Comparison of ENCODE assay signal across 9 mouse cellular contexts in genomic region chr8:85037366-85037680, GRCm38 (mm10). TPM values are rescaled to one million over a fixed set of nuclear protein-coding genes. Genes with fewer than 3 reads are reported as not detected.
DNase-seq lines count a peak whose midpoint lies in the region; ATAC-seq and TF ChIP-seq lines count a peak whose summit lies in the region.
"Had no signal": no experiment of that assay in that cellular context is flagged by ENCODE, and none has a peak within 500 bp of the region (broad histone marks: within the 10 kb centered on the region; RNA-seq: fewer than 3 reads in every experiment).

No protein-coding gene starts in this region.

- H3K27ac ChIP-seq in heart, embryonic 13.5 days (replicated peaks) = peak overlapping the region; percentile 99
- peak overlapping the region; percentile 99 for H3K27ac ChIP-seq in forebrain, embryonic 13.5 days
- peak overlapping the region; percentile 95 for H3K27ac ChIP-seq in liver, postnatal 0 days (ENCODE audit: low read depth)

- TF ChIP-seq CTCF in G1E (IDR thresholded peaks at IDR 0.05; ENCODE audit: low read depth, low read length) = no peak
- no peak for TF ChIP-seq CTCF in liver, postnatal 0 days (IDR thresholded peaks at IDR 0.05; ENCODE audit: low read depth)

- 2% methylated on average over 14 of the region's 14 CpGs for WGBS in heart, embryonic 13.5 days
- 2% methylated on average over 14 of the region's 14 CpGs for WGBS in forebrain, embryonic 13.5 days
- under 1% methylated on average over 14 of the region's 14 CpGs for WGBS in liver, postnatal 0 days (ENCODE audit: insufficient replicate concordance)

- H3K9me3 ChIP-seq in heart, embryonic 13.5 days = no peaks in the 10 kb centered on the region
- H3K9me3 ChIP-seq in G1E (replicated peaks) = no peaks in the 10 kb centered on the region
- no peaks in the 10 kb centered on the region for H3K9me3 ChIP-seq in forebrain, embryonic 13.5 days (replicated peaks)
- no peaks in the 10 kb centered on the region for H3K9me3 ChIP-seq in liver, postnatal 0 days (ENCODE audit: low read length)

- peak overlapping the region; percentile 93 for H3K9ac ChIP-seq in heart, embryonic 13.5 days
- peak overlapping the region; percentile 94 for H3K9ac ChIP-seq in forebrain, embryonic 13.5 days
- H3K9ac ChIP-seq in liver, postnatal 0 days (replicated peaks) = peak overlapping the region; percentile 78

- peak; percentile 38 for ATAC-seq in heart, embryonic 13.5 days (ENCODE audit: extremely low read depth, insufficient number of reproducible peaks, low FRiP score, low TSS enrichment)
- 0 out of 2 replicates have a peak, but pooled peaks have one; percentile 7 for ATAC-seq in G1E (ENCODE audit: extremely low read depth, insufficient number of reproducible peaks, low FRiP score, poor library complexity, severe bottlenecking)
- ATAC-seq in forebrain, embryonic 13.5 days = peak; percentile 63
- peak; percentile 22 for ATAC-seq in liver, postnatal 0 days
- ATAC-seq in inflammation-experienced regulatory T-cells, adult 6 months = no peak

- peak overlapping the region; percentile 91 for H3K4me2 ChIP-seq in heart, embryonic 13.5 days
- H3K4me2 ChIP-seq in forebrain, embryonic 13.5 days = peak overlapping the region; percentile 98
- peak overlapping the region; percentile 92 for H3K4me2 ChIP-seq in liver, postnatal 0 days (ENCODE audit: low read depth, low read length)

- H3K27me3 ChIP-seq in heart, embryonic 13.5 days (replicated peaks) = no peaks in the 10 kb centered on the region
- H3K27me3 ChIP-seq in G1E (ENCODE audit: insufficient read depth, low read length) = no peaks in the 10 kb centered on the region
- no peaks in the 10 kb centered on the region for H3K27me3 ChIP-seq in forebrain, embryonic 13.5 days
- no peaks in the 10 kb centered on the region for H3K27me3 ChIP-seq in liver, postnatal 0 days (ENCODE audit: insufficient read depth, low read length)
- H3K27me3 ChIP-seq: Patski had no signal

- no peak for TF ChIP-seq EP300 in liver, postnatal 0 days (IDR thresholded peaks at IDR 0.05; ENCODE audit: low read depth)

- H3K36me3 ChIP-seq in heart, embryonic 13.5 days = peaks cover 44% of the 10 kb centered on the region
- H3K36me3 ChIP-seq in G1E (replicated peaks) = peaks cover 62% of the 10 kb centered on the region
- H3K36me3 ChIP-seq in forebrain, embryonic 13.5 days (ENCODE audit: poor library complexity, severe bottlenecking) = peaks cover 36% of the 10 kb centered on the region
- peaks cover 25% of the 10 kb centered on the region for H3K36me3 ChIP-seq in liver, postnatal 0 days (replicated peaks; ENCODE audit: insufficient read depth, low read length)

- peak overlapping the region; percentile 71 for H3K4me3 ChIP-seq in heart, embryonic 13.5 days
- peak overlapping the region; percentile 90 for H3K4me3 ChIP-seq in G1E (ENCODE audit: low read depth, low read length)
- H3K4me3 ChIP-seq in forebrain, embryonic 13.5 days = peak overlapping the region; percentile 86
- peak overlapping the region; percentile 72 for H3K4me3 ChIP-seq in liver, postnatal 0 days (ENCODE audit: low read depth, low read length)

- no peak for DNase-seq in heart, adult 11 months
- DNase-seq in G1E (ENCODE audit: low spot score) = peak; percentile 59
- DNase-seq in liver, postnatal 0 days = peak; percentile 41
- no peak for DNase-seq in gastrocnemius, postnatal 10 days
- no peak for DNase-seq in layer of hippocampus, postnatal 36 days

- H3K4me1 ChIP-seq in heart, embryonic 13.5 days = peaks cover 46% of the 10 kb centered on the region
- H3K4me1 ChIP-seq in G1E (ENCODE audit: insufficient read depth, low read depth, low read length) = peaks cover 59% of the 10 kb centered on the region
- peaks cover 35% of the 10 kb centered on the region for H3K4me1 ChIP-seq in forebrain, embryonic 13.5 days
- H3K4me1 ChIP-seq in liver, postnatal 0 days (ENCODE audit: insufficient read depth) = peaks cover 38% of the 10 kb centered on the region

RNA-seq across cellular contexts. Expression of gene Tnpo2, which starts 0.6 kb away (rescaled TPM):
- polyA plus RNA-seq in heart, embryonic 13.5 days (2015; fragmentation: Nextera tagmentation; extraction: Ambion mirVana) = 23.2 and 25.3 TPM in 2 replicates
- 83.8 and 92.5 TPM in 2 replicates for total RNA-seq in G1E (2014; fragmentation: Nextera tagmentation)
- 38.9 and 52.8 TPM in 2 replicates for total RNA-seq in G1E (2017)
- 20.0 and 26.5 TPM in 2 replicates for polyA plus RNA-seq in G1E (2012)
- 46.4 and 49.4 TPM in 2 replicates for polyA plus RNA-seq in forebrain, embryonic 13.5 days (2015; fragmentation: Nextera tagmentation; extraction: Ambion mirVana)
- 7.6 and 8.2 TPM in 2 replicates for polyA plus RNA-seq in liver, postnatal 0 days (2015; fragmentation: Nextera tagmentation; extraction: Ambion mirVana)
- 10 to 100 TPM; 13.8 to 18.7 (median 16.5) TPM for polyA plus RNA-seq in inflammation-experienced regulatory T-cells, adult 6 months (2017; shearing (Covaris generic))
- 10 to 100 TPM; 27.7 to 35.6 TPM for total RNA-seq in gastrocnemius, postnatal 10 days (2021)
- 100 to 1,000 TPM; 147 to 149 TPM for total RNA-seq in layer of hippocampus, postnatal 36 days (2021)

RNA-seq across cellular contexts. Expression of gene Trir, which starts 10.7 kb away (rescaled TPM):
- polyA plus RNA-seq in heart, embryonic 13.5 days (2015; fragmentation: Nextera tagmentation; extraction: Ambion mirVana) = 73.4 and 75.1 TPM in 2 replicates
- total RNA-seq in G1E (2014; fragmentation: Nextera tagmentation) (61.3 and 64.2 TPM in 2 replicates), G1E (2017) (151 and 196 TPM in 2 replicates)
- polyA plus RNA-seq in G1E (2012) = 263 and 317 TPM in 2 replicates
- polyA plus RNA-seq in forebrain, embryonic 13.5 days (2015; fragmentation: Nextera tagmentation; extraction: Ambion mirVana) = 125 and 154 TPM in 2 replicates
- 63.0 and 73.6 TPM in 2 replicates for polyA plus RNA-seq in liver, postnatal 0 days (2015; fragmentation: Nextera tagmentation; extraction: Ambion mirVana)
- 10 to 100 TPM; 17.8 to 31.0 (median 24.1) TPM for polyA plus RNA-seq in inflammation-experienced regulatory T-cells, adult 6 months (2017; shearing (Covaris generic))
- 10 to 100 TPM; 94.0 to 98.0 TPM for total RNA-seq in gastrocnemius, postnatal 10 days (2021)
- 100 to 1,000 TPM; 133 to 136 TPM for total RNA-seq in layer of hippocampus, postnatal 36 days (2021)

RNA-seq across cellular contexts. Expression of gene Asna1, which starts 12.2 kb away (rescaled TPM):
- 113 and 127 TPM in 2 replicates for polyA plus RNA-seq in heart, embryonic 13.5 days (2015; fragmentation: Nextera tagmentation; extraction: Ambion mirVana)
- total RNA-seq in G1E (2014; fragmentation: Nextera tagmentation) (83.6 and 104 TPM in 2 replicates), G1E (2017) (110 and 139 TPM in 2 replicates)
- polyA plus RNA-seq in G1E (2012) = 103 and 136 TPM in 2 replicates
- 166 and 168 TPM in 2 replicates for polyA plus RNA-seq in forebrain, embryonic 13.5 days (2015; fragmentation: Nextera tagmentation; extraction: Ambion mirVana)
- polyA plus RNA-seq in liver, postnatal 0 days (2015; fragmentation: Nextera tagmentation; extraction: Ambion mirVana) = 33.2 and 34.4 TPM in 2 replicates
- polyA plus RNA-seq in inflammation-experienced regulatory T-cells, adult 6 months (2017; shearing (Covaris generic)) = 10 to 100 TPM; 50.0 to 67.9 (median 60.7) TPM
- 10 to 100 TPM; 47.4 to 47.8 TPM for total RNA-seq in gastrocnemius, postnatal 10 days (2021)
- 100 to 1,000 TPM; 120 to 121 TPM for total RNA-seq in layer of hippocampus, postnatal 36 days (2021)

RNA-seq across cellular contexts. Expression of gene Fbxw9, which starts 22.5 kb away (rescaled TPM):
- 18.5 and 19.8 TPM in 2 replicates for polyA plus RNA-seq in heart, embryonic 13.5 days (2015; fragmentation: Nextera tagmentation; extraction: Ambion mirVana)
- total RNA-seq in G1E (2014; fragmentation: Nextera tagmentation) (10.4 and 17.0 TPM in 2 replicates), G1E (2017) (15.9 and 16.1 TPM in 2 replicates)
- polyA plus RNA-seq in G1E (2012) = 33.7 and 34.7 TPM in 2 replicates
- 39.4 and 49.1 TPM in 2 replicates for polyA plus RNA-seq in forebrain, embryonic 13.5 days (2015; fragmentation: Nextera tagmentation; extraction: Ambion mirVana)
- 14.4 and 14.9 TPM in 2 replicates for polyA plus RNA-seq in liver, postnatal 0 days (2015; fragmentation: Nextera tagmentation; extraction: Ambion mirVana)
- 1 to 10 TPM; 2.3 to 4.8 (median 2.9) TPM for polyA plus RNA-seq in inflammation-experienced regulatory T-cells, adult 6 months (2017; shearing (Covaris generic))
- total RNA-seq in gastrocnemius, postnatal 10 days (2021) = 1 to 10 TPM; 5.5 to 7.5 TPM
- 10 to 100 TPM; 22.8 to 24.1 TPM for total RNA-seq in layer of hippocampus, postnatal 36 days (2021)

RNA-seq across cellular contexts. Expression of gene Best2, which starts 23.0 kb away (rescaled TPM):
- polyA plus RNA-seq in heart, embryonic 13.5 days (2015; fragmentation: Nextera tagmentation; extraction: Ambion mirVana) = not detected in 2 replicates
- not detected in 2 replicates for total RNA-seq in G1E (2014; fragmentation: Nextera tagmentation)
- total RNA-seq in G1E (2017) = 0.12 TPM in 1 of 2 replicates, not detected in the other
- not detected in 2 replicates for polyA plus RNA-seq in G1E (2012)
- not detected in 2 replicates for polyA plus RNA-seq in forebrain, embryonic 13.5 days (2015; fragmentation: Nextera tagmentation; extraction: Ambion mirVana)
- not detected in 2 replicates for polyA plus RNA-seq in liver, postnatal 0 days (2015; fragmentation: Nextera tagmentation; extraction: Ambion mirVana)
- polyA plus RNA-seq in inflammation-experienced regulatory T-cells, adult 6 months (2017; shearing (Covaris generic)) = not detected
- total RNA-seq in gastrocnemius, postnatal 10 days (2021) = not detected
- total RNA-seq in layer of hippocampus, postnatal 36 days (2021) = not detected

Comparison
In these comparisons a context has a peak if more than half of its experiments do, and no peak if none do; other contexts are left out.
1. DNase-seq: peak in G1E (single experiment) and liver, postnatal 0 days (single experiment); none in heart, adult 11 months (single experiment), gastrocnemius, postnatal 10 days (single experiment) and layer of hippocampus, postnatal 36 days (0 of 2).
2. Peak in every context shown above with its lines, with median percentiles within 50 percentile points of each other: H3K27ac ChIP-seq, H3K4me2 ChIP-seq, H3K4me3 ChIP-seq and H3K9ac ChIP-seq.